Mouse (Mus musculus) layer of hippocampus, adult 9-10 months (tissue): ENCODE results near the gene Man2a2.
"Not testable (repeated sequence)": the region's sequence is repeated elsewhere in the genome, so short reads cannot be mapped to it uniquely, and the experiment has no call there.

Source experiments
- DNase-seq: peaks from one replicate; pipeline ENCODE4 v3.0.0; 2022; ENCODE audit warnings: low spot score

Man2a2 gene

DNA sequence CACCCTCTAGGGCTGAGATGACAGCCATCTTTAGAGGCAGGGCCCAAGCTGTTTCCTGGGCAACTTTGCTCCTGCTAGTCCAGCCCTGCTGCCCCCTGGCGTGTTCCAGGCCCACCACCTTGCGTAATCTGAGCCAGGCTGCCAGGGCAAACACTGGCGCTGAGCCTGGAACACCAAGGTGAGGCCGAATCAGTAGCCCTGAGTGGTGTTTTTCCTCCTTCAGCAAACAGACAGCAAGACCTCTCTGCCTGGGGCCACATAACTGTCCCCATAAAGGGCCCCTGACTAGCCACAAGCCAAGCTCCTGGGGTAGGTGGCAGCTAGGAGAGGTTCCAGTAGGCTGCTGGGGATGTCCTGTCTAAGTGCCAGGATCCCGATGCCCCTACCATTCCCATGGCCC, 28.9 kb upstream of the Man2a2 start:
- DNase-seq: no peak

DNA sequence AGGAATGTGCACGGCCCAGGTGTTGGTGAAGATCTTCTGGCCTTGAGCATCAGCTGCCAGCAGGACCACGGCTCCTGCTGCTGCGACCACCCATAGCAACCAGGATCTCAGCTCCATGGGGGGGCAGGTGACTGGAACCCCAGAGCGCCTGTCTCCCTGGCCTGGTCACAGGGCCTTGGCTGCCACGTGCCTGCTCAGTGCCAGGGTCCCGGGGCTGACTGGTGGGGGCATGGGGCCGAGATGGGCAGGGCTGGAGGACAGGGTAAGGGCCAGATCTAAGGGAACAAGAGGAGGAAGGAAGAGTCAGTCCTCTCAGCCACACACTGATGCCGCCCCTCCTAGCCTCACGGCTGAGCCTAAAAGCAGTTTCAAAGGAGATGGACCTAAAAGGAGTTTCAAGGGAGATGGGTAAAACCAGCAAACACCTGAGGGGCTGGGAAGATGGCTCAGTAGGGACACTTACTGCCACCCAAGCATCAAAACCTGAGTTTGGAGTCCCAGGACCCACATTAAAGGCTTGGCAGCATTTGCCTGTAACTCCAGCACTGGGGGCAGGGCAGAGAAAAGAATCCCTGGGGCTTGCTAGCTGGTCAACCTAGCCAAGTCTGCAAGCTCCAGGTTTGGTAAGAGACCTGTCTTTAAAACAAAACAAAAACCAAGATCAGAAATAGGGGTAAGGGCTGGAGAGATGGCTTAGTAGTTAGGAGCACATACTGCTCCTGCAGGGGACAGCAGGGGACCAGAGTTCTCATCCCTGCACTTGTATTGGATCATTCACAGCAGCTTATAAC, 27.7 kb upstream of the Man2a2 start:
- DNase-seq: no peak

DNA sequence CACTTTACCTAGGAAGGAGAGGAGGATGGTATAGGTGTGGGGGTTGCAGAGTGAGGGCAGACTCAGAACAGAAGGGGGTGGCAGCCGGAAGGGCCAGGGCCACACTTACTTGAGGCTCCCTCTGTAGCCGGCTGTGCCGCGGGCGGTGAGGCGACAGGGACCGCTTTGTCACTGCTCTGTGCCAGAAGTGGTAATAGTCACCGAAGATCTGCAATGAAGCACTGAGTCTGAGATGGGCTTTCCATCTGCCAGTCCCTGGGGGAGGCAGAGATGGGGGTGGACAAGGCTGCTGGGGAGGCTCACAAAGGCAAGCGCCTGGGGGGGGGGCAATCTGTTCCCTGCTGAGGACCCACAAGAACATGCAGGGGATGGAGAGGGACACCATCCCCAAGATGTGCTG, 26.8 kb upstream of the Man2a2 start:
- DNase-seq: no peak

DNA sequence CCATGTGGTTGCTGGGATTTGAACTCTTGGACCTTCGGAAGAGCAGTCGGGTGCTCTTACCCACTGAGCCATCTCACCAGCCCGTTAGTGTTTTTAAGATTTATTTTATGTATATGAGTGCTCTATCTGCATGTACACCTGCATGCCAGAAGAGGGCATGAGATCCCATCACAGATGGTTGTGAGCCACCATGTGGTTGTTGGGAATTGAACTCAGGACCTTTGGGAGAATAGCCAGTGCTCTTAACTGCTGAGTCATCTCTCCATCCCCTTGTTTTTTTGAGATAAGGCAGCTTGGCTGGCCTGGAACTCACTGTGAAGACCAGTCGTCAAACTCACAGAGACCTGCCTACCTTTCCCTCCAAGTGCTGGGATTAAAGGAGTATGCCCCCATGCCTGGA, 25.3 kb upstream of the Man2a2 start:
- DNase-seq: not testable (repeated sequence)

DNA sequence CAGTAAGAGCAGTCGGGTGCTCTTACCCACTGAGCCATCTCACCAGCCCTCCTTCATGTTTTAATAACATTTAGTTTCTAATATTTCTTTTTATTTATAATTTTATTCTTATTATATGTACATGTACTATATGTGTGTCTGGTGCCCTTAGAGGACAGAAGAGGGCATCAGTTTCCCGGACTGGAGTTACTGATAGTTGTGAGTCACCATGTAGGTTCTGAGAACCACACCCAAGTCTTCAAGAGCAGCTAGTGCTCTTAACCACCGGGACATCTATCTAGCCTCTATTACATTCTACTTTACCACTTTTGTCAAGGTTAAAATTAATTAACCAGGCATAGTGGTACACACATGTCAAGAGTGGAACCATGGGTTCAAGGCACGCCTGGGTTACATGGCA, 23.4 kb upstream of the Man2a2 start:
- DNase-seq: no peak

DNA sequence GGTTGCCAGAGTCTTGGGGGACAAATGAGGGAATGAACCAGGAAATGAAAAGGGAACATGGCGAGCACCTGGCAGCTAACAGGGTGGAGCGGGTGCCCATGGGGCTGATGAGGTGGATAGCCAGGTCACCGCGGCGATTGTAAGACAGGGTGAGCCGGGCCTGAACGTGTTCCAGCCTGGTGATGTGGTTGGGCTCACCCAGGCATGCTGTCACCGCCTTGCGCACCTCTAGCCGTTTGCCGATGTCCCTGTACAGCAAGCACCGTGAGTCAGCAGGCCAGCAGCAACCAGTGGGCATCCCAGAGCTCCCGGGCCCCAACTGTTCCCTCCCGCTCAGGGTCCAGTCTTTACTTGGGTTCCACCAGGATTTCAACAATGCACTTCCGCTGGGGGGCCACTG, 20.9 kb upstream of the Man2a2 start:
- no peak for DNase-seq

DNA sequence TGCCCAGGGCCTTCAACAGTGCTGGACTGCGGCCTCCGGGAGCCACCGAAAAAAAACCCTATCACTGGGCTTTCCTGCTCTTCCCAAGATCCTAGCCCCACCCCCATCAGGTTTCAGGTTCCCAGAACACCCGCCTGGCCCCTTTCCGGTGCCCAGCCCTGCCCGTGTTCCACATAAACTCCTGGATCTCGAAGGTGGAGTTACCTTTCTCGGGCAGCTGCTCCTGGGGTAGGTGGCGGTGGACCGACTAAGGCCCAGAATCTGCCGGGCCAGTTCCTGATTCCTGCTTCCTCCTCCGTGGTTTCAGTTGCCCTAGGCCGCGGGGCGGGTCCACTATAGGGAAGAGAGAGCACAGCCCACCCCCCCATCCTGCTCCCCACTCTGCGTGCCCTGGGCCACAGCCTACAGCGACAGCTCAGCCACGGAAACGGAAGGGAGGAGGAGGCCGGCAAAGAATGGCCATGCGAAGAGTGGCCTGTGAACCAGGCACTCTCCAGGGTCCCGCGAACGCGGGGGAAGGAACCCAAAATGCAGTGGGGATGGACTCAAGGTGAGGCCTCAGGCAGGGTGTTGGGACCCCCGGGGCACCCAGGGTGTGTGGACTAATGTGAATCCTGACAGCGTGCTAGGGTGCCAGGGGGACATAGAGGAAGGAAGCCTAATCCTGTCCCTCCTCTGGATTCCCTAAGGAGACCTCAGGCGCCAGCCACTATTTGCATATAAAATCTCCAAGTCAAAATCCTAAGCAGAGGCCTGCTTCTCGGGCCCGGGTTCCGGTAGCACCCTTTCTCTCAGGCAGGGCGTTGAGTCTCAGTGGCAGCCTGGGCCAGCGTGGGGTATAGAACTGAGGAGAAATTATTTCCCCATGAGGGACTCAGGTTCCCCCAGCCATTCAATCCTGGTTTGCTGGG, 16.7 kb upstream of the Man2a2 start, which contains the start of gene Fes:
Fes (minus strand) TSS at position 314 of the 911 bp plus-strand sequence.
- no peak for DNase-seq

DNA sequence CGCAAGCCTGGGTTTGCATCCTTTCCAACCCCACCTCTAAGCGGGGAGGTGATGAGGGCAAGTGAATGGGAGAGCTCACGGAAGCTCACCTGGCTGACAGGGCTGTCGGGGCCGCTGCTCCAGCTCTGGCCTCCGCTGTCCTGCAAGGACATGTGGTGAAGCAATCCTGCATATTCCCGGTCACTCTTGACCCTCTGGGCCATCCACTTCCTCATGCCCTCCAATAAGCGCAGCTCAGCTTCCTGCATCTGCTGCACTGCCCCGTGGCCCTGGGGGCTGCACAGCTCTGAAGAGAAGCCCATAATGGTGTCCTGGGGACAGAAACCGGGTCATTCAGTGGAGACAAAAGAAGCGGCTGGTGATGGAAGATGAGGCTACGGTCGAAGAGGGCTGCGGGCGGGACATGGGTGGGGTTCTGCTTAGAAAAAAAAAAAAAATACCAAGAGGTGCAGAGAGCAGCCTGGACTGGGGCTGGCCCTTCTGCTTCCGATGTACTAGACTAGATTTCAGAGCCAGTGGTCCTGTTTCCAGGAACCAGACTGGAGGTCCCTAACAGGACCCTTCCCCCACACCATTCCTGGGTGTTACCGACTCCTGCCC, 16.0 kb upstream of the Man2a2 start:
- DNase-seq: no peak

DNA sequence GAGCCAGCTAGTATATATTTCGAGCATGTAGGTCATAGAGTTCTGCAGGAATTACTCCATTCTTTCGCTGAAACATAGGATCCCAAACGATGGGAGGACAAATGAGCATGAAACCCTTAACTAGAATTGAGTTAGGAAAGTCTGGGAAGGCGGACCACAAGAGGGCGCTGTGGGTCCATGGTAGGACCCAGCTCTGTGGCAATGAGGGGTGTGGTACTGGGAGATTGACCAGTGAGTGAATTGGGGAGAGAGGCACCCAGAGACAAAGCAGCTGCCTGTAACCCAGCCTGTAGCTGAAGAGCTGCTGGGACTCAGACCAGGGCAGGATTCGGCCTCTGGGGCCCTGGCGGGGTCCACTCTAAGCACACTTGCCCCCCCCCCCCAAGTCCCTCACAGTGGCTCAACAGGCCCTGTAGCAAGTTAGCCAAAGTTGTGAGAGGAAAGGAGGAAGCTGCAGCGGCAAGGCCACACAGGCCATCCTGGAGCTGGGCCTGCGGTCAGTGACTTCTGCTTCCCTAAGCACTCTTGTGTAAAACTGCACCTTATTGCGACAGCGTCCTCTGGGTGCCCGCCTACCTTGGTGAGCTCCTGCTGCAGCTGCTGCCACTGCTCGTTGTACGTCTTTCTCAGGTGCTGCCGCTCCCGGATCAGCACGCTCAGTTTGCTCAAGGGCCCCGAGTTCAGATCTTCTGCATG, 15.2 kb upstream of the Man2a2 start:
- peak; percentile 90 for DNase-seq

DNA sequence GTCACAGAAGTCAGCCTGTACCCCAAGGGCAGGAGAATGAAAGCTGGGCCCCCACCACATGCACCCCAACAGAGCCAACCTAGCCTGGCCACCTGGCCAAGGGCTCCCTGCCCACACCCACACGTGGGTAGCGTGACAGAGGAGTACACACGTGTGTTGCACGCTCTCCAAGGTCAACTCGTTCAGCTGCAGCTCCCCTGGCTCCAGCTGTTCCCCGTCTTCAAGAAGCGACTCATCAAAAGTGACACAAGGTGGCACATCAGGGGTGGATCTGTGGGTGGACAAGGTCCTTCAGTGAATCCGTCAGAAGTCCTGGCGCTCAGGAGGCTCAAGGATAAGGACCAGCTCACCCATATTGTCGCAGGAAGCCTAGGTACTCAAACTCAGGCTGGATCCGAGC, 11.7 kb upstream of the Man2a2 start:
- no peak for DNase-seq

DNA sequence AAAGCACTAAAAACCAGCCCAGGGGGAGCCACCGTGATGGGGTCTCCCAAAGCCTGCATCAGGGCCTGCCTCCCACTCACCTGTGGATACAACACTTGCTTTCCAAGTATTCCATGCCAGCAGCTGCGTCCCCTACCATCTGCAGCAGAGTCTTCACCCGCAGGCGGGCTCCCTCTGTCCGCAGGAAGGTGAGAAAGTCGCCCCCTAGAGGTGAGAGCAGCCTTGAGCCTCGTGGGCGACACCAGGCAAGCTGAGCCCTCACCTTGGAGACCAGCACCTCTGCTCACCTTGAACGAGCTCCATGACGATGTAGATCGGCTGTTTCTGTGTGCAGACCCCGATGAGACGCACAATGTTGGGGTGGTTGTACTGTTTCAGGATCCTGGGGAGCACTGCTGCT, 8.4 kb upstream of the Man2a2 start:
- no peak for DNase-seq

DNA sequence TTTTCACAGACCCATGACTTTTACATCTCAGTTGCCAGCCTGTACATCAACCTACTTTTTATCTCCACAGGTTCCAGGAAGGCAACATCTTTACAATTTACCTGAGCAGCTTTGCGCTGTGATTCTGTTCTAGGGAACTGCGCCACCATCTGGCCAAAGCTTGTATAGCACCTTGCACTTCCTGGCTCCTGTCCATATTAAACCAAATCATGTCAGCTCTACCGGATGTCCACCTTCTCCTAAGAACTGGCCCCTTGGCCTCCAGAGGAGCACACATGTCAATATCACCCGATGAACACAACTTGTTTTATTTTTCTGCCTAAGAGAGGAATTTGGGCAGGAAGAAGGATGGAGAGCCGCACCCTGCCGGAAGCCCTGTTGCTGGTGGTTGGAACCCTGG, 6.3 kb upstream of the Man2a2 start:
- DNase-seq: no peak

DNA sequence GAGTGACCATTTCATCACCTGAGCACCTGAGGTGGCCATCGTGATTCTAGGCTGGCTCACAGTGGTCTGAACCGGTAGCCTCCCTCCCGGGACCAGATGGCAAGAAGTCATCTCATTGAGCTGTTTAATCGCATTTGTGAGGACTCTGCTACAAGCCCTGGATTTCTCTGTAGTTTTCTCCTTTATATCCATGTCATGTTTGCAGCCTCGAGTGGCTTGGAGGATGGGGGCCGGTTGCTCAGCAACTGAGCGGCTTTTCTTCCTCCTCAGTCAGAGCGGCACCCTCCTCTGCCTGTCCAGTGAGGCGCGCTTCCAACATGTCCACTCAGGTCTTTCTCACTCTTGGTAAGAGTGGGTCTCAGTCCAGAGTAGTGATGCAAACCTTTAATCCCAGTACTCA, 5.0 kb upstream of the Man2a2 start:
- no peak for DNase-seq

DNA sequence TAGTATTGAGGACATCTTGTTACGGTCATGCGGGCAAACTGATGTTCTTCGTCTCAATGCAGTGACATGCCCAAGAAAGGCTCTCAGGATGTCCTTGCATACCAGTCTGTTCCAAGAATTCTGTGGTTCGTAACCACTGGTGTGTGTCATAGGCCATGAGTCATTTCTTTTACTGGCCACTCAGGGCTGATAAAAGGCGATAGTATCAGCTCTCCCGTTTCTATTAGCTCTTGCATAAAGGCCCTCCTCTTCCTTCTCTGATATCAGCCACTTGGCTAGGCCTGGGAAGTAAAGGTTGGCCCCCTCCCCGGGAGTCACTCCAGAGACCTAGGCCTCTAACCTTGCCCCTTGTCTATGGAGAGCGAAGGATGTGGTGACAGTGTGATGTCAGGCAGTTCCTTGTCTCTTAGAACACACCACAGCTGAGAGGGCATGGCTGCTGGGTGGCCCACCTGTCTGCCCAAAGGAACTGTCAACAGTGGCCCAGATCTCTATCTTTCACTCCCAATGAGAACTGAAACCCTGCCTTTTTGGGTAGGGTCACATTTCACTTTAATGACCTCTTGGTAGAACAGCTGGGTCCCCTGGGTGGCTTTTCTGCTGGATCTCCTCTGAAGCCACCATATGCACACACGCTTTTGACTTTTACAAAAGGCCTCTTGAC, 4.3 kb upstream of the Man2a2 start:
- DNase-seq: no peak

DNA sequence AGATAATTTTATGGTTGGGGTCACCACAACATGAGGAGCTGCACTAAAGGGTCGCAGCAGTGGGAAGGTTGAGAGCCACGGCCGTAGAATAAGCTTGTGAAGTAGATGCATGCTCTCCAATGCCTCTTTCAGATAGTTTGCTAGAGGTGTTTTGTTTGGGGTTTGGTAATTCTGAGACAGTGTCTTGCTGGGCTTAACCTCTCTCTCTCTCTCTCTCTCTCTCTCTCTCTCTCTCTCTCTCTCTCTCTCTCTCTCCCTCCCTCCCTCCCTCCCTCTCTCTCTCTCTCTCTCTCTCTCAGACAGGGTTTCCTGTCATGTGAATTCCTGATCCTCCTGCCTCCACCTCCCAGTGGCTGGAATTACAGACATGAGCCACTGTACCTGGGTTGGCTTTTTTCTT, 3.6 kb upstream of the Man2a2 start:
- no peak for DNase-seq

DNA sequence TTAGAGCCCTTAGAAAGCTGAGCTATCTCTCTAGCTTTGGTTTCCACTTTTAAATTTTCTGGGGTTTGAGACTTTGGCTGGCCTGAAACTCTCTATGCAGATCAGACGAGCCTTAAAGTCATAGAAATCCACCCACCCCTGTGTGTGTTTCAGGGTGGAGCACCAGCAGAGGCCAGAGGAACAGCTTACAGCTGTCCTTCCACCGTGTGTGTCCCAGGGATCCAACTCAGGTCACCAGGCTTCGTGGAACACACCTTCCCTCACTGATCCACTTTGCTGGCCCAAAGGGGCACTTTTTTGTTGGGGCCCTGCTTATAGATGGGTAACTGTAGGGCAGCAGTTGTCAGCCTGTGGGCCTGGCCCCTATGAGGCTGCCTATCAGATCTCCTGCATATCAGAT, 3.1 kb upstream of the Man2a2 start:
- no peak for DNase-seq

DNA sequence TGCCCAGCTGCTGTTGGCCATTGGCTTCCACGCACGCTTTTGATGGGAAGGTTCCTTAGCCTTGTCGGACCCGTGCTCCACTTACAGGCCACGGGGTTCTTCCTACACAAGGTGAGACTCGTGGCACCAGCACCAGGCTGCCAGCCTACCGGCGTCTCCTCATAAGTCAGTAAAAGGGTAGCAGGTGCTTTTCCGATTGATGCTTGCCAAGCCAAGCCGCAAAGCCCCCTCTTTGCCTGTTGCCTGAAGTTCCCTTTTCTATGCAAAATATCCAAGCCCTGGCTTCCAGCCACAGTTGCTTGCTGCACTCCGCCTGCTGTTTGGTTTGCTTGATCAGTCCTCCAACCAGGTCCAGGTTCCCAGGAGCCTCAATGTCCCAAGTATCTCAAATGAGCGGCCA, 2.7 kb upstream of the Man2a2 start:
- DNase-seq: no peak

DNA sequence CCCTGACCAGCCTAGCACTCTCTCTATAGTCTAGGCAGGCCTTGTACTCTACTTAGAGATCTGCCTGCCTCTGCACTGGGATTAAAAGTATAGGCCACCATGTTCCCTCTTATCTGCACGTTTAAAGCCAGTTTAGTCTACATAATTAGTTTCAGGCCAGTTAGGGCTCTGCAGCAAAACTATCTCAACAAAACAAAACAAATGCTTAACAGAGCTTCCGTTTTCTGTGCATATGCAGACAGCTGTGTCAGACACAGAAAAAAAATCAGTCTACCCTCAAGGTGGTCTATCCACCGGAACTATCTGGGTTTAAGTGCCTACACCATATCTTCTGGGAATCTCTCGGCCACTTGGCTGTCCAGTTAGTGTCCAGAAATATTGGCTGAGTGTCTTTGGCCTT, 2.2 kb upstream of the Man2a2 start:
- DNase-seq: no peak

DNA sequence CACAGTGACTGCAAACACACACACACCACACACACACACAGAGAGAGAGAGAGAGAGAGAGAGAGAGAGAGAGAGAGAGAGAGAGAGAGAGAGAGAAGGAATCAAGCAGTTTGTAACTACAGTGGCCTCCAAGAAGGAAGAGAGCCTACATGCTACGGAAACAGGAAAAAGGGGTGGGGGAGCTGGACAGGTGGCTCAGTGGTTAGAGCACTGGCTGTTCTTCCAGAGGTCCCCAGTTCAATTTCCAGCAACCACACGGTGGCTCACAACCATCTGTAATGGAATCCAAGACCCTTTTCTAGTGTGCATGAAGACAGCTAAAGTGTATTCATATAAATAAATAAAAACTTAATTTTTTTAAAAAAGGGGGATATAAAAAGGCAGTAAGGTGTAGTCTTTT, 1.5 kb upstream of the Man2a2 start:
- DNase-seq: no peak

DNA sequence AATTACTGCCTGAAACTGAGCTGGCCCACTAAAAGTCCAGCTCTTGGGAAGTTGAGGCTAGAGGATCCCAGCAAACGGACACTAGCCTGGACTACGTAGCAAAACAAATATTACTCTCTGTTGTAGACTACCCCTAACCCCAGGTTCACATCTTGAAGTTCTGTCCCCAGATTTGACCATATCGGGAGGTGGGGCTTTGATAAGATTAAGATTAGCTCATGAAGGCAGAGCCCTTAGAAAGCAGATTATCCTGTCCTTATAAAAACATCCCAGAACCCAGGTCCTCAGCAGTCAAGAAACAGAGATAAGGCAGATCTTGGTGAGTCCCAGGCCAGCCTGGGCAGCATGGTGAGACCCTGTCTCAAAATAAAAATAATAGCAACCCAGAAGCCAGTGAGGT, 991 bp upstream of the Man2a2 start:
- no peak for DNase-seq

DNA sequence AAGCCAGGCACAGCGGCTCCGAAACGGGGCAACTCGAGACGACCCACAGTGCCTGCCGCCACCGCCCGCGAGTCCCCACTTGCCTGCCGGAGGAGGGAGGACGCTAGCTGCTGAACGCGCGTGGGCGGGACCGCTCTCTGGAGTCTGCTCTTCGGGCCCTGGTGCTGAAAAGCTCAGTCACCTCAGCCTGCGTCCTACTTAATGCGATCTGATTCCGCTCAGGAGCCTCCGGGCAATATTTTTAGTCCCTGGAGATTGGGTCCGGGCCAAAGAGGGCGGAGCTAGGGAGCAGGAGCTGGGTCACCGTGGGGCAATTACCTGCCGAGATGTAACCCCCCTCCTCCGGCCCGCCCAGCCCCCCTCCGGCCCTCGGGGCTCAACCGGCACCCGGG, 530 bp downstream of the Man2a2 start:
- DNase-seq: no peak

DNA sequence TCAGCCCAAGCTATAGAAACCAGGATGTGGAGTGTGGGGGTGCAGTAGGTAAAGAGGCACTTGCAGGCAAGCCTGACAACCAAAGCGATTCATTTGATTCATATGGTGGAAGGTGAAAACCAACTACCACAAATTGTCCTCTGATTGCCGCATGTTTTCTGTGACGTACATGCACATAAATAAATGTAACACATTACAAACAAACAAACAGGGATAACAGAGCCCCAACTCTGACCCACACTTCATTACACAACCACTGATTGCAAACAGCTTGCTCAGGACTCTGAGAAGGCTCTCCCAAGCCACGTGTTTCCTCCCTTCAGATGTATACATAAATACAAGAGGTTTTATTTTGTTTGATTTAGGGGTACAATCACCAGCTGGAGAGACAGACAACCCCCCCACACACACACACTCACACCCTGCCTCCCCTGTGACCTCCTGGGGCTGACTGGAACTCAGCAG, 1.2 kb downstream of the Man2a2 start:
- no peak for DNase-seq
